Mouse (Mus musculus) heart, postnatal 0 days (tissue): ENCODE results near the gene Serpinb6e.

ENCODE experiments used
- CTCF ChIP-seq: IDR thresholded peaks from 2 replicates; pipeline ENCODE4 v1.5.1; 2016; ENCODE audit warnings: antibody characterized with exemption, control low read depth, low read depth
- EP300 ChIP-seq: IDR thresholded peaks from 2 replicates; pipeline ENCODE4 v1.6.1; 2016; ENCODE audit warnings: antibody characterized with exemption, low read depth

DNA sequence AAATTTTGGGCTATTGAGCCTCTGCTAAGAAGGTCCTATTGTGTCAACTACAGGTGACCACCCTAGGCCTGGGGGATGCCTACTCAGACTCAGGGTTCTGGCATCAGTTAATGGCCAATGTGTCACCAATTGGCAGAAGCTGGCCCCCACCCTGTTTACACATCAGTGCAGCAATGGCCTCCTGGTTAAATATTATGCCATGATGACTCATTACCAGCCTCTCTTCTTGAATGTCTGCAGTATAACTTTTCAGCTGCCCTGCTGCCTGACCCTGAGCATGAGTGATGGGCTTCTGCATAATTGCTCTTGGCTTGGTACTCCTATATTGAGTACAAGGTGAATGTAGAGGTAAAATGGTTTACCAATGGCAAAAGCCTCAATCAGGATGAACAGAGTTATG, 19.8 kb downstream of the Serpinb6e start:
- TF ChIP-seq CTCF (no peak), EP300 (no peak)
